In the genomic region with DNA sequence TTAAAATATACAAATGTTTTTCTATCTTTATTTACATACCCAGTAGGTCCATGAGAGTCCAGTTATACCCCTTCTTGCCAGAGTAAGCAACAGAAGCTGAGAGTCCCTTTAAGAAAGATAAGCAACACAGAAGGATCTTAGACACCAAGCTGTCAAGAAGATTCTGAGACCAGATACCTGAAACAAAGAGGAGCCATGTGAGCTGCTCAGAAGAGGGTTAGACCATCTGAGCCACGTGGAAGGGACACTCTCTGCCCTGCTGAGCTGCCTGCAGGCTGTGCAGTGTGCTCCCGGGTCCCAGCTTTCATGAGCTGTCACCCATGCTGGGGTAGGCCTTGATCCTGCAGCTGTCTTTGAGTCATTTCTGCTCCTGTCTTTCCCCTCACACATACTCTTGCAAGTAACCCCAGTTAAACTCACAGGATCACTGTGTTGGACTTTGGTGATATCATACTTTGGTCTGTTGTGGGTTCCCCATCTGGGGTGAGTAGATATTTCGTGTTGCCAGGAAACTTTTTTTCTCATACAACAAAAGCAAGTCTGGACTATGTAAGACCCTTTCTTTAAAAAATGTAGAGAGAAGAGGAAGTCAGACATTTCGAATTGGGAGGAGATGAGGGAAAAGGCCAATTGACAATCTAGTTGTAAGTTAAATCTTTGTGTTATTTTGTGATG, we compare ENCODE assay signal across 21 mouse cellular contexts. TPM values are rescaled to one million over a fixed set of nuclear protein-coding genes. Genes with fewer than 3 reads are reported as not detected.
DNase-seq lines count a peak whose midpoint lies in the region; ATAC-seq lines count a peak whose summit lies in the region.
"Had no signal": no experiment of that assay in that cellular context is flagged by ENCODE, and none has a peak within 500 bp of the region (broad histone marks: within the 10 kb centered on the region; RNA-seq: fewer than 3 reads in every experiment).

No protein-coding gene starts in this region.

- 67% methylated on average over 4 of the region's 4 CpGs for WGBS in heart, embryonic 11.5 days (ENCODE audit: insufficient replicate concordance)
- 30% methylated on average over 4 of the region's 4 CpGs for WGBS in liver, embryonic 13.5 days (ENCODE audit: insufficient replicate concordance)

- DNase-seq in heart, adult 11 months = peak; percentile 23
- DNase-seq in testis, postnatal 10 days (ENCODE audit: low spot score) = peak; percentile 13
- no peak for DNase-seq in testis, postnatal 14 days (ENCODE audit: low spot score)
- no peak for DNase-seq in liver, embryonic 13.5 days
- DNase-seq in right cerebral cortex, postnatal 36 days (ENCODE audit: low spot score in 2 of 2) = no peak
- DNase-seq in cerebellum, postnatal 36 days = no peak
- no peak for DNase-seq in left cerebral cortex, adult 9 months (ENCODE audit: low spot score in 2 of 2)
- DNase-seq: adrenal gland, adult 8-10 months; cerebellum, adult 11-12 months; cerebellum, adult 9-10 months; cerebellum, postnatal 25 days; gastrocnemius, postnatal 36 days; heart, adult 2 months; heart, postnatal 10 days; heart, postnatal 4 days had no signal

- no peaks in the 10 kb centered on the region for H3K27me3 ChIP-seq in heart, embryonic 11.5 days (ENCODE audit: control insufficient read depth, insufficient read depth, low read length)
- no peaks in the 10 kb centered on the region for H3K27me3 ChIP-seq in liver, embryonic 13.5 days
- H3K27me3 ChIP-seq: forebrain, embryonic 15.5 days; hindbrain, embryonic 12.5 days had no signal

- no peaks in the 10 kb centered on the region for H3K36me3 ChIP-seq in heart, embryonic 11.5 days (ENCODE audit: control insufficient read depth, insufficient read depth, low read length)
- no peaks in the 10 kb centered on the region for H3K36me3 ChIP-seq in liver, embryonic 13.5 days
- H3K36me3 ChIP-seq: embryonic facial prominence, embryonic 10.5 days; forebrain, embryonic 15.5 days; hindbrain, embryonic 12.5 days had no signal

- ATAC-seq in heart, embryonic 11.5 days (replicated peaks; ENCODE audit: insufficient number of reproducible peaks, low FRiP score, low TSS enrichment) = no peak
- ATAC-seq in liver, embryonic 13.5 days (ENCODE audit: low read depth) = peak; percentile 41; the same call in 1 of the 2 replicates
- ATAC-seq: forebrain, embryonic 15.5 days; hindbrain, embryonic 16.5 days; inflammation-experienced regulatory T-cells, adult 6 months had no signal

- H3K27ac ChIP-seq in heart, embryonic 11.5 days (ENCODE audit: low read depth, low read length) = no peak overlapping the region
- H3K27ac ChIP-seq in liver, embryonic 13.5 days = no peak overlapping the region; the same call in 1 of the 2 replicates
- H3K27ac ChIP-seq: embryonic facial prominence, embryonic 10.5 days; forebrain, embryonic 15.5 days; heart, adult 2 months; hindbrain, embryonic 12.5 days had no signal

- no peaks in the 10 kb centered on the region for H3K4me1 ChIP-seq in heart, embryonic 11.5 days (ENCODE audit: control insufficient read depth, insufficient read depth, low read length)
- H3K4me1 ChIP-seq in liver, embryonic 13.5 days (replicated peaks) = peaks cover 24% of the 10 kb centered on the region
- H3K4me1 ChIP-seq: forebrain, embryonic 15.5 days; hindbrain, embryonic 12.5 days had no signal

- no peak overlapping the region for H3K9ac ChIP-seq in heart, embryonic 11.5 days (ENCODE audit: low read depth, low read length)
- no peak overlapping the region for H3K9ac ChIP-seq in liver, embryonic 13.5 days
- H3K9ac ChIP-seq: forebrain, embryonic 15.5 days; hindbrain, embryonic 12.5 days had no signal

- H3K4me2 ChIP-seq in heart, embryonic 11.5 days = no peak overlapping the region
- no peak overlapping the region for H3K4me2 ChIP-seq in liver, embryonic 13.5 days
- H3K4me2 ChIP-seq: forebrain, embryonic 15.5 days; hindbrain, embryonic 12.5 days had no signal

- H3K9me3 ChIP-seq in heart, embryonic 11.5 days (replicated peaks; ENCODE audit: control insufficient read depth, low read length) = no peaks in the 10 kb centered on the region
- no peaks in the 10 kb centered on the region for H3K9me3 ChIP-seq in liver, embryonic 13.5 days (replicated peaks)
- H3K9me3 ChIP-seq: embryonic facial prominence, embryonic 10.5 days; forebrain, embryonic 15.5 days; hindbrain, embryonic 12.5 days had no signal

- H3K4me3 ChIP-seq in heart, embryonic 11.5 days (ENCODE audit: low read depth, low read length) = no peak overlapping the region
- H3K4me3 ChIP-seq in liver, embryonic 13.5 days (replicated peaks) = no peak overlapping the region
- H3K4me3 ChIP-seq: embryonic facial prominence, embryonic 10.5 days; forebrain, embryonic 15.5 days; heart, adult 2 months; hindbrain, embryonic 12.5 days had no signal

RNA-seq across cellular contexts. Expression of a gene that starts 28.6 kb away (rescaled TPM):
- 2,229 and 2,268 TPM in 2 replicates for polyA plus RNA-seq in heart, embryonic 11.5 days (2014; fragmentation: Nextera tagmentation; extraction: Ambion mirVana)
- 58.3 and 60.1 TPM in 2 replicates for polyA plus RNA-seq in liver, embryonic 13.5 days (2015; fragmentation: Nextera tagmentation; extraction: Ambion mirVana)
- polyA plus RNA-seq: inflammation-experienced regulatory T-cells, adult 6 months had no signal

RNA-seq across cellular contexts. Expression of a gene that starts 36.0 kb away (rescaled TPM):
- 42.7 and 44.1 TPM in 2 replicates for polyA plus RNA-seq in heart, embryonic 11.5 days (2014; fragmentation: Nextera tagmentation; extraction: Ambion mirVana)
- polyA plus RNA-seq in liver, embryonic 13.5 days (2015; fragmentation: Nextera tagmentation; extraction: Ambion mirVana) = 7.2 and 9.0 TPM in 2 replicates

RNA-seq across cellular contexts. Expression of a gene that starts 53.9 kb away (rescaled TPM):
- polyA plus RNA-seq in heart, embryonic 11.5 days (2014; fragmentation: Nextera tagmentation; extraction: Ambion mirVana) = 4.1 and 4.6 TPM in 2 replicates
- 1.6 and 2.0 TPM in 2 replicates for polyA plus RNA-seq in liver, embryonic 13.5 days (2015; fragmentation: Nextera tagmentation; extraction: Ambion mirVana)

RNA-seq across cellular contexts. Expression of a gene that starts 59.1 kb away (rescaled TPM):
- polyA plus RNA-seq in heart, embryonic 11.5 days (2014; fragmentation: Nextera tagmentation; extraction: Ambion mirVana) = 191 TPM in 2 replicates
- 204 and 210 TPM in 2 replicates for polyA plus RNA-seq in liver, embryonic 13.5 days (2015; fragmentation: Nextera tagmentation; extraction: Ambion mirVana)

Comparison
In these comparisons a context has a peak if more than half of its experiments do, and no peak if none do; other contexts are left out.
1. DNase-seq: peak in heart, adult 11 months (single experiment) and testis, postnatal 10 days (single experiment); none in testis, postnatal 14 days (single experiment), liver, embryonic 13.5 days (single experiment), right cerebral cortex, postnatal 36 days (0 of 2), cerebellum, postnatal 36 days (0 of 2) and left cerebral cortex, adult 9 months (0 of 2).
2. RNA of a gene that starts 28.6 kb away (polyA plus RNA-seq): 2,229 to 2,268 TPM in heart, embryonic 11.5 days; 58.3 to 60.1 TPM in liver, embryonic 13.5 days; every median in the first group is over 10 times any median in the second.